Mouse (Mus musculus): ENCODE measurements around the gene Ano8.
"Not testable (repeated sequence)": the region's sequence is repeated elsewhere in the genome, so short reads cannot be mapped to it uniquely, and the experiment has no call there.

Gene Ano8

GRCm38 (mm10) chr8:71485142-71486135, at the start of gene Ano8:
Gene Ano8 (minus strand): TSS chr8:71485963.
- DNase-seq (ENCODE audit: extremely low read depth, low read depth, low spot score) = no peak

- DNase-seq (ENCODE audit: extremely low read depth, low read depth, low spot score) = no peak
These were observed 48.6 kb upstream of the Ano8 start for GRCm38 (mm10) chr8:71534263-71534810.

- not testable (repeated sequence) for DNase-seq (ENCODE audit: extremely low read depth, low read depth, low spot score)
These were observed 45.1 kb upstream of the Ano8 start for GRCm38 (mm10) chr8:71530735-71531467.

- no peak for DNase-seq (ENCODE audit: extremely low read depth, low read depth, low spot score)
These were observed 42.8 kb upstream of the Ano8 start for GRCm38 (mm10) chr8:71528362-71529073.

GRCm38 (mm10) chr8:71527162-71527870, 41.6 kb upstream of the Ano8 start:
- DNase-seq (ENCODE audit: extremely low read depth, low read depth, low spot score) = no peak

DNA sequence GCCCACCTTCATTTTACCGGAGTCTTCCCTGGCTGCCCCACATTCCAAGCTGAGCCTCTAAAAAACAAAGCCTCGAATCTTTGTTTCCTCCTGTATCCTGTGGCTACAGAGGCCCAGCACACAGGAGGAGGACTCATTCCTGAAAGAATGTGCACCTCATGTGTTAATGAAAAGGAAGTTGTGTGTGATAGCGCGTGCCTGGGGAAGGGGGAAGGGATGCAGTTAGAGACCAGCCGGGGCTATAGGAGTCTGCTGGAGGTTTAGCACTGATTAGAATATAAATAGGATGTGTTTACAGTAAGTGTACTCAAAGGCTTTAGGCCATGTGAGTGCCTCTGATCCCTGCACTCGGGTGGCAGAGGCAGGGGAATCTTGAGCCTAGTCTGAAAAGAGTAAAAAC, 40.5 kb upstream of the Ano8 start:
- no peak for DNase-seq (ENCODE audit: extremely low read depth, low read depth, low spot score)

DNA sequence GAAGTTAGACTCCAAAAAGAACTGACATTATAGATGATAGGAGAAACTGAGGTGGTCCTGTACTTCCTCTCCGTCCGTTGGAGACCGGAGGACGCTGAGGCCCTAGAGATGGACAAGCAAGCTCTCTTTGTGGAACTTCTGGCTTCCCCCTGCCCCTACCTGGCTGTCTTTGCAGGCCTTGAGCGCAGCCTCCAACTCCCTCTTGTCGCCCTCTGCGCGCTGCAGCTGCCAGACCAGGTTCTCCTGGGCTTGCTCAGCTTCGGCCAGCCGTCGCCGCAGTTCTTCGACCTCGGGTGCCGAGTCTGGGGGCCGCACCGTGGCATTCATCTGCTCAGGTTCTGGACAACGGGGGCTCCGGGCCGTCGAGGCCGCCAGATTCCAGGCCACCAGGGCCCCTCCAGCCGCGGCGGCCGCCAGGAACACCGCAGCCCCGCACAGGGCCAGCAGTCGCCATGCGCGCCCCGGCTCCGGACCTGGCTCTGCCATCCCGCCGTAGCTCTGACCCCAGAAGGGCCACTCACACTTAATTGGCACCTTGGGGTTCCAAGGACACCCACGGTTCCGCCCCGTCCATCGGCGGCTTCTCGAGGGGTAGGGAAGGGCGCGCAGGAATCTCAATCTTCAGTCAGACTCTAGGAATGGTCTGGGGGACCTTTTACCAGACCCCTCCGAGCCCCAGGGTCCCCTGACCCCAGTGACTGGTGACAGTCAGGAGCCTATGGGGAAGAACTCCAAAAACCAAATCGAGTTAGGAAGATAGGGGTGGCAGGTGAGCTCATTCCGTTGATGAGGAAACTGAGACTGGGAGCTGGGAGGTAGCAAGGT, 39.7 kb upstream of the Ano8 start, which contains the start of gene Ccdc194:
Gene Ccdc194 (minus strand): TSS at position 486 of the 825 bp plus-strand sequence.
- no peak for DNase-seq (ENCODE audit: extremely low read depth, low read depth, low spot score)

GRCm38 (mm10) chr8:71521634-71522033, 35.9 kb upstream of the Ano8 start:
- no peak for DNase-seq (ENCODE audit: extremely low read depth, low read depth, low spot score)

- DNase-seq (ENCODE audit: extremely low read depth, low read depth, low spot score) = not testable (repeated sequence)
These were observed 33.5 kb upstream of the Ano8 start for GRCm38 (mm10) chr8:71519037-71519825.

DNA sequence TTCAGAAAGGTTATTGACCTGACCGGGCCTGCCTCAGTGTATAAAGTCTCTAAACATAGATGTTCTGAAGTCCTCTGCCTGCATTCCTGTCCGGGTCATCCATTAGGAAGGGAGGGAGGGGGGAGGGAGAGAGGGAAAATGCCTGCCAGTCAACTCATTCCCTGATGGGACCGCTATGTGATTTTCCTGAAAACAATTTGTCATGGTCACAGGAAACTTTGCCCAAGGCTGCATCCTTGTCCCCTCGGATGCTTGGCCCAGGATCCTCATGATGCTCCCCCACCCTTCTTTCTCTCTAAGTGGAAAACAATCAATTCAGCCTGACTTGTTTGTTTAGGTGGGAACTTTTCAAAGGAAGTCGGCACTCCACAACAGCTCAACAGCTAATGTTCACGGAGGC, 31.0 kb upstream of the Ano8 start:
- no peak for DNase-seq (ENCODE audit: extremely low read depth, low read depth, low spot score)

DNA sequence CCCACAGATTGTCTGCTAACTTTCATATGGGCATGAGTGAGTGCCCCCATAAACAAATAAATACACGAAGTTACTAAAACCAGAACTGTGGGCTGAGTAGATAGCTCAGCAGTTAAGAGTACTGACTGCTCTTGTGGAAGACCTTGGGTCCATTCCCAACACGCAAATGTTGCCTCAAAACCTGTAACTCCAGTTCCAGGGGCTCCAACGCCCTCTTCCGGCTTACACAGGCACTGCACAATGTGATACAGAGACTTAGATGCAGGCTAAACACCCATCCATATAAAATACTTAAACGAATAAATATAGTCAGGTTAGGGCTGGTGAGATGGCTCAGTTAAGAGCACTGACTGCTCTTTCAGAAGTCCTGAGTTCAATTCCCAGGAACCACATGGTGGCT, 29.3 kb upstream of the Ano8 start:
- DNase-seq (ENCODE audit: extremely low read depth, low read depth, low spot score) = no peak

DNA sequence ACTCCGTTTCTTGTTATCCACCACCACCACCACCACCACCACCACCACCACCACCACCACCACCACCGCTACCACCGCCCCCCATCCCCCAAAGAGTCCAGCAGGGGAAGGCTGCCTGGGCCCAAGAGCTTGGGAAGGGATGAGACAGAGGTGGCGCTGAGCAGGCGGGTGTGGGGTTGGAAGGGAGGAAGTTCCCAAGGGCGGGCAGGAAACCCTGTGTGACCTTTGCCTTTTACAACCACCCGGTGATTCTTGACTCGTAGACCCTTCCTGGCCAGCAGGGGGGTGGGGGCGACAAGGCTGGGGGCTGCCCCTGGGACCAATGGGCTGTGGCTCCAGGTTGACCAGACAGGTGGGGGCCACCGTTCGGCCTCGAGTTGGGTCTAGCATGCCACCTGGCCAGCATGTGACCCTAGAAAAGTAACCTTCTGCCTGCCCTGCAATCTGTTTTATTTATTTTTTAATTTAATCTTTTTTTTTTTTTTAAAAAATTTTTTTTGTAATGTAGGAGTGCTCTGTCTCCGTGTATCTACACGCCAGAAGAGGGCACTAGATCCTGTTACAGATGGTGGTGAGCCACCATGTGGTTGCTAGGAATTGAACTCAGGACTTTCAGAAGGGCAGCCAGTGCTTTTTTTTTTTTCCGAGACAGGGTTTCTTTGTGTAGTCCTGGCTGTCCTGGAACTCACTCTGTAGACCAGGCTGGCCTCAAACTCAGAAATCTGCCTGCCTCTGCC, 27.4 kb upstream of the Ano8 start:
- no peak for DNase-seq (ENCODE audit: extremely low read depth, low read depth, low spot score)

DNA sequence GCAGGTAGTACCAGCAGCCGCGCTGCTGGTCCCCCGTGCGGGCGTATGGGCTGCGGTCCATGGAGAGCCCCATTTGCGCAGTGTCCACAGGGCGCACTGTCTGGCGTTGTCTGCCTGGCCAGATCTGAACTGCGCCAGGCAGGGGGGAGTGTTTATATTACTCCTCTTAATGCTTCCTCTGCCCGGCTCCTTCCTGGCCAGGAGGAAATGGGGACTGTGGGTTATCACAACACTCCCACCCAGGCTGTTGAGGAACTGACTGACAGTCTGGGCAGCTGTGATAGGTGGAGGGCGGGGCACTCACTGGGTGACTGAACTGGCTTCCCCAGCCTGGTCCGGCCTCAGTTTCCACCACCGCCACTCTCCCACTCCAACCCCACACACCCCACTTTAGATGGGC, 25.9 kb upstream of the Ano8 start, which contains the start of gene Plvap:
Gene Plvap (minus strand): TSS at position 109 of the 400 bp plus-strand sequence.
- DNase-seq (ENCODE audit: extremely low read depth, low read depth, low spot score) = no peak

GRCm38 (mm10) chr8:71509316-71509715, 23.6 kb upstream of the Ano8 start:
- DNase-seq (ENCODE audit: extremely low read depth, low read depth, low spot score) = no peak

DNA sequence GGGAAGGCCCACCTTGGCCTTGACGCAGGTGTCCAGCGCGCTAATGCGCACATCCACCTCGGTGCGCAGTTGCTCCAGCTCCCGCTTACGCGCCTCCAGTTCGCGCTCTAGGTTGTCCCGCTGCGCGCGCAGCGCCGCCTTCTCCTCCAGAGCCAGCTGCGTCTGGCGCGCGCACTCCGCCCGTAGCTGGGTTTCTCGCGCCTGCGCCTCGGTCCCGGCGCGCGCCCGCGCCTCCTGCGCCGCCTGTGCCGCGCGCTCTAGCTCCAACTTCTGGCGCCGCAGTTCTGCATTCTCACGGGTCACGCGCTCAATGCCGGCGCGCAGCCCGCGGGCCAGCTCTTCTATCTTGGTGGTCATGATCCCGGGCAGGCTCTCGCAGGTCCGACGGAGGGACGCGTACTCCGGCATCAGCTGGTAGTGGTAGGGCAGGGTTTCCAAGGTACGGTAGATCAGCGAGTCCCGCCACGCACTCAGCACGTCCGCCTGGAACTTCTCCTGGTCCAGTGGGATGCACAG, 21.9 kb upstream of the Ano8 start:
- DNase-seq (ENCODE audit: extremely low read depth, low read depth, low spot score) = no peak

GRCm38 (mm10) chr8:71505979-71506378, 20.2 kb upstream of the Ano8 start:
- DNase-seq (ENCODE audit: extremely low read depth, low read depth, low spot score) = no peak

- no peak for DNase-seq (ENCODE audit: extremely low read depth, low read depth, low spot score)
These were observed 19.6 kb upstream of the Ano8 start for GRCm38 (mm10) chr8:71505326-71505725.

DNA sequence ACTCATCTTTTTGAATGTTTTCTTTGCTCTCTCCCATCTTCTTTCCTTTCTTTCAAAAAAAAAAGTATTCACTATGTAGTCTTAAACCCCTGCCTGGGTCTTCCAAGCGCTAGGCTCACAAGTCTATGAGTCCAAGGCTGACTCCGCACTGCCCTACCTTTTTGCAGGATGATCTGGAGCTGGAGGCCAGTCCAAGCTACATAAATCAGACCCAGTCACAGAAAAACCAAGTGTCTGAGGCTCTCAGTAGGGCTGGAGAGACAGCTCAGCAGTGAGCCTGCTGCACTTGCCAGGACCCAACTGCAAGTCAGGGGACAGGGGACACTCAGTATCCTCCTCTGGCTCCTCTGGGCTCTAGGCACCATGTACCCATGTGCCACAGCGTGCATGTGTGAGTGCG, 18.6 kb upstream of the Ano8 start:
- no peak for DNase-seq (ENCODE audit: extremely low read depth, low read depth, low spot score)
